Mouse (Mus musculus) cerebellum, adult 11 months (tissue): Measurements from ENCODE around the gene Slc5a4b.
"Not testable (repeated sequence)": the region's sequence is repeated elsewhere in the genome, so short reads cannot be mapped to it uniquely, and the experiment has no call there.

Source experiments
- DNase-seq: peaks from one replicate; pipeline ENCODE4 v3.0.0; 2022

Slc5a4b gene

DNA sequence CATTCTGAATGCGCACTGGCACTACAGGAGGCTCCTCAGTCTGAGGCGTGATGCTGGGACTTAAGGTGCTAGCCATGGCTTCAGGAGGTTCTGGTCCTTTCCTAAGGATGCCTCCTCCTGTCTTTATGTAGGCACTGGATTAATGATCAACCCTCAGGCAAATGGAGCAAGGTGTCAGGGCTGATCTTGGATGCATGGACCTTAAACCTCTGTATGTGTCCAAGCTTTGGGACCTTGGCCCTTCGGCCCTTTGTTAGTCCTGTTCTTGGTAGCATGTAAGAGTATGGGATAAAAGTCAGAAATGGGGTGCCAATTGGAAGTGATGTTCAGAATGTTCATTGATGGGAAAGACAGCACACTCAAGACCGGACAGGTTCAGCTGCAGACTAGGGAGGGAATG, at the start of gene Slc5a4b:
Slc5a4b (minus strand) TSS at position 101 of the 400 bp plus-strand sequence.
- DNase-seq, result no peak

DNA sequence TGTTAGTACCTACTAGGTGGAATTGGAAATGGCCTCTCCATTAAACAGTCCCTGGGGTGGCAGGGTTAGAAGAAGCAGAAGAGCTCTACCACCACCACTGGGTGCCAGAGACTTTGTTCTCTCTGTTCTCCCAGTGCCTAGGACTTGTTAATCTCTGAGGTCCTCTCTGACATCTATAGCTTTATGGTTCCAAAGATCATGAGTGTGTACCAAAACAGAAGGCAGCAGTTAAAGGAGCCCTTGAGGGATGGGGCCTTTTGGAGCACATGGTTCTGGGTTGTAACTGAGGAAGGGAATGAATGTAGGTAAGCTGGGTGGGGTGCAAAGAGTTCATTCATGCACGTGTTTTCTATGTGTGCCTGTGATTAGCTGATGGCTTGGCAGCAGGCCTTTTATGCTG, 47.2 kb upstream of the Slc5a4b start:
- DNase-seq, result no peak

DNA sequence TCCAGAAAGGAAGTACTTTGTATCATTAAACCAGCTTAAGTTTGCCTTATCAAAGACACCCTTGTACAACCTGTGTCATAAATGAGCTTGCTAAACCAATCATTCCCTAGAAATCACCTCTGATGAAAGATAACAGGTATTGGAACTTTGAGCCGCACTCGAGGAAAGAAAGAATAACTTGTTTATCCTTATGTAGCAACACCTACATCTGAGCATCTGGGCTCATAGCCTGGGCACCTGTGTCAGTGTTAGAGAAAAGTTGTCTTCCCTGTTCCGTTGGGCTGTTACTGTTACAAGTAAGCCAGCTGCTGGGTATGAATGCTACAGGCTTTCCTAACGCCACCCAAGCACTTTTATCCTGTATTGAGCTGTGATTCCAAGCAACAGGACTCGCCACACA, 46.8 kb upstream of the Slc5a4b start:
- no peak for DNase-seq

DNA sequence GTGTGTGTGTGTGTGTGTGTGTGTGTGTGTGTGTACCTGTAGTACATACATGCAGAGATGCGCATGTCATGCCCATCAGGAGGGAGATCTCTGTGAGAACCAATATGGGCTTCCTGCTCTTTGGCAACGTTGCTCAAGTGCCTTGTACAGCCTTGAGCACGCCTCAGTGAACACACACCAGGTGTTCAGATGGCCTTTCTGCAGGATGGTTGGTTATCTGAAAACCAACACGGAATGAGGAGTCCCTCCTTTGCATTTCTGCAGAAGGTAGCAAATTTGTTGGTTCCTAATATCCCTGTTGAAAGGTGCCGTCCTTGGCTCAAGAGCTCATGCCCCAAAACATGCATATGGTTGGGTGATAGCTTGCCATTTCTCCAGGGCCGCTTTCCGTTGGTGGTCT, 45.1 kb upstream of the Slc5a4b start:
- no peak for DNase-seq

DNA sequence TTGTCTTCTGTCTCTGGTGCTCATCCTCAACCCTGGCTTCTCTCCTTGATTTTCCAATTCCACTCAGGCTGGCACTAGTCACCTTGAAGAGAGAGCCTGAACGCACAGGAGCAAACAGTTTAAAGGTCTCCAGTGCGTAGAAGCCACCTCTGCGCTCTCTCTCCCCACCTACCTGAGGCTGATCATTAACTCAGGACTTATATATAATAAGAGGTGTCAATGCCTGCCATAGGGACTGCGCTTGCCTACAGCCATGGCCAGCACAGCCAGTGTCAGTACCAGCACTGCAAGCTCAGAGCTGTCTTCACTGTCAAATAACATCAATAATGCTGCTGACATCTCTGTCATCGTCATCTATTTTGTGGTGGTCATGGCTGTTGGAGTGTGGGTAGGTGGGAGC, 36.5 kb upstream of the Slc5a4b start, which contains the start of gene Slc5a4a:
Slc5a4a (plus strand) TSS at position 174 of the 400 bp plus-strand sequence.
- no peak for DNase-seq

DNA sequence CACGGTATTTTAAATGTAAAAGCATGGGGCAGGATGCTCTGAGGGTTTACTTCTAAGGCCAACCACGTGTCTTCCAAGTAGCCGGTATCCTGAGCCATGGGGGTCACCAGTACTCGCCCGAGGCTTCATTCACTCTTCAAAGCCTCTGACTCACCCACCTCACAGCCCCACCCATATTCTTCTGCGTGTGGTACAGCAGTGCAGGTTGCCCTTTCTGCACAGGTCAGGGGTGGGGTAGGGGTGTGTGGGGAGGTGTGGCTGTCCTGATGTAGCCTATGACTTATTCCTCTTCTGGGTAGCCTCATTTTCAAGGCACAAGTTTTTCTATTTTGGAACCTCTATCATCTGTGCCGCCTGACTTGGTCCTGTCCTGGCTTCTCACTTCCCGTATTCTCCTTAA, 36.1 kb upstream of the Slc5a4b start:
- DNase-seq, result no peak

DNA sequence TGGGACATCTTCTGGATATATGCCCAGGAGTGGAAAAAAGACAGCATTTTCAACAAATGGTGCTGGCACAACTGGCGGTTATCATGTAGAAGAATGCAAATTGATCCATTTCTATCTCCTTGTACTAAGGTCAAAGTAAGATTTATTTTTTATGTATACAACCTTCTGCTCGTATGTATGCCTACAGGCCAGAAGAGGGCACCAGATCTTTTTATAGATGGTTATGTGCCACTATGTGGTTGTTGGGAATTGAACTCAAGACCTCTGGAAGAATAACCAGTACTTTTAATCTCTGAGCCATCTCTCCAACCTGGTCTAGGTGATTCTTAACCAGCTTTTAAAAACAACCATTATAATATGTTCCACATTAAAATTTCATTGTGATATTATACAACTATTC, 25.6 kb upstream of the Slc5a4b start:
- no peak for DNase-seq

DNA sequence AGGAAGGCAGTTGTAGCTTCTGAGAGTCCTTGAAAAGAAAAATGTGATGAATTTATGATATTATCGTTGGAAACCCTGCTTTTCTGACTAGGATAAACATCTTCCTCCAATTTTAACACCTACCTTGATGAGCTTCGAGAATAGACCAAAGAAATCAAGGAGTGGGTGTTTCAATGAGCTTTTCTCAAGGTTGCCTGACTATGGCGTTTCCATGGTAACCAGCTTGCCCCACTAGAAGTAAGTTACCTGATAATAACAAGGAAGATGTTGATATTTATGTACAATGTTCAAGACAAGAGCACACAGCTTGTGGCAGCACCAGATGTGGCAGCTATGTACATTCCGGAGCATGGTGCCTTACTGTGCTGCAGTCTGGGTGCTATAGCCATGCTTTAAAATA, 21.7 kb upstream of the Slc5a4b start:
- no peak for DNase-seq

DNA sequence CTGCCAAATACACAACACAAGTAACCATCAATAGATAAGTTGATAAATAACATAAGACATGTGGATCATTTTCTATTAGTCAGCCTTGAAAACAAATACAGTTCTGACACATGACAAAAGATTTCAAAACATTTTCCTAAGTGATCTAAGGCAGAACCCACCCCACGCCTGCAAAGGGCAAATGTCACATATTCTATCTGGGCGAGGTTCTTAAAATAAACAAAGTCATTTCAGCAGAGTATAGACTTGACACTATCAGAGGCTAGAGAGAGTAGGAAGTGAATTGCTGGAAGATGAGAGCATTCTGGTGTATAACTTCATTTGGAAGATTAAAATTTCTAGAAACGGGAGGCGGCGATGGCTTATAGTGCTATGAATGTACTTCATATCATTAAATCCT, 10.7 kb upstream of the Slc5a4b start:
- no peak for DNase-seq

DNA sequence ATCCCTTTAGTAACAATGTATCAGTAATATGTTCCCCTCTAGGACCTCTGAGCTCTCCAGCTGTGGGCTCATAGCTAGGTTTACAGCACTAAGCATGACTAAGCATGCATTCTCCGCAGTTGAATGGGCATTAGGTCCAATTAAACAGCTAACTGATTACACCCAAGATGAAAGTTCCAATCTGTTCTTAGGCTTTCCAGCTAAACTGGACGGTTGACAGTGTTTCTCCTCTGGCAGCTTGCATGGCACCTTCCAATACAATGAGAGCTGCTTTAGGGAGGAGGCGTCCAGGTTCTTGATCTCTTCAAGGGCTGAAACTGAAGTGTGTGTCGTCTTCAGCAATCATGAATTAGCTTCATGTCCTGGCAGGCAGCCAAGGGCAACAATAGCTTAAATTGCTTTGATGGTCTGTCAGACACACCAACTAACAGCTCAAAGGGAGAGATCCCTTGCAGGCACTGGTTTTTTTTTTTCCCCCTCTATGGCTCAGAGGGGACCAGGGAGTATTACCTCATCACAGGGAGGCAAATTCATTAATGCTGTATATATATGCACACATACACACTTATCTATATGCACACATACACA, 9.5 kb upstream of the Slc5a4b start:
- no peak for DNase-seq

DNA sequence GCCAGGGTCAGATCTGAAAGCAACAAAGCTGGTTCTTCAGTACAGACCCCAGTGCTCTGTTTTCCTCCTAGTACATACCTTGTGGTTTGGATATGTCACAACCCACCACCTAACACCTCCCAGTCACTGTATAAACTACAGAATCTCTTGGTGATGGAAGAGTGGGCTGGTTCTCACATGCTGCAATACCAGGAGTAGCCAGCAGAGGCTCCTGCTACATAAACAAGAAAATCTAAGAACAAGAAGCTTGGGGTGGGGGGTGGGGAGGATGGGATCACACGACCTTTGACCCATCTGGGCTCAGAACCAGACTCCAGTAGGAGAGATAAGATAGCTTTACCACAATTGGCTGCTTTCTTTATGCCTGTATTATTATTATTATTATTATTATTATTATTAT, 8.0 kb upstream of the Slc5a4b start:
- DNase-seq, result peak; percentile 2

DNA sequence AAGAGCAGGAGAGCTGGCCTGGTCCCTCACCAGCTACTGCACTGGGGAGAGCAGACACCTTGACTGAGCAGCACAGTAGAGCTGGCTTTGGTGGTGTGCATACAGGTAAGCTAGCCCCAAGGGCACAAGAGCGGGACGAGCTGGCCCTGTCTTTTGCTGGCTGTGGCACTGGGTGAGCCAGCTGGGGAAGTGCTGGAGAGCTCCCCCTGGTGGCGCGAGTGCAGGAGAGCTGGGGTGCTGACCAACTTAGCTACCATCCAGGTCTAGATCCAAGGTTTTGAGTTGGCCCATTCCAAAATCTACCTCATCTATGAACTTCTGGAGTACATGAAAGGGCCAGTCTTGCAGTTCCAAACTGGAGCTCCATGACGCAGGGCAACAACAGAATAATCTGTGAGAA, 7.2 kb upstream of the Slc5a4b start:
- peak; percentile 20 for DNase-seq

DNA sequence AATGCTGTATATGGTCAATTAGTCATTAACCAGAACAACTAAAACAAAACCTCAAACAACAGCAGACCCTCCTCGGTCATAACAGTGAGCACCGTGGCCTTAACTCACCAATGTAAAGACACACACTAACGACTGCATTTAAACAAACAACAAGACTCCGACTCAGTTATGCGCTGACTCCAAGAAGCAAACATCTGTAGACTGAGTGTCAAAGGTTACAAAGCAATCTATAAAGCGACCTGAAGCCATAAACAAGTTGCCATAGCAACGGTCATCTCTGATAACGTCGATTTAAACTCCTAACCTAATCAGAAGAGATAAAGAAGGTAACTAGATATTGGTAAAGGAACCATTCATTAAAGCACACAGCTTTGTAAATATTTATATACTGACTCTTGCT, 13.4 kb downstream of the Slc5a4b start:
- no peak for DNase-seq

DNA sequence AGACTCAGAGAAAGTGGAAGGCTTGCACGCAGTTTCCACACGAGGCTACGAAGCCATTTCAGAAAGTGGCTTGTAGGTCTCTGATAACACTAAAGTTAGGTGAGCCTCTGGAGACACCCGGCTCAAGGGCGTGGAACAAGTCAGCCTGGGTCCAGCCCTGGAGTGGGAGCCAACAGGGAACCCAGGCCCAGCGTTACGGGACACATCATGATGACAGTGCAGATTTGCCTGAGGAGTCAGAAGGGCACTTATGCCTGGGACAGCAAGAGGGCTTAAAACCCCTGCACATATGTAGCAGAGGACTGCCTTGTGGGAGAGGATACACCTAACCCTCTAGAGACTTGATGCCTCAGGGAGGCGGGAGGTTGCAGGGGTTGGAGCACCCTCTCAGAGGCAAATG, 14.2 kb downstream of the Slc5a4b start:
- DNase-seq, result no peak

DNA sequence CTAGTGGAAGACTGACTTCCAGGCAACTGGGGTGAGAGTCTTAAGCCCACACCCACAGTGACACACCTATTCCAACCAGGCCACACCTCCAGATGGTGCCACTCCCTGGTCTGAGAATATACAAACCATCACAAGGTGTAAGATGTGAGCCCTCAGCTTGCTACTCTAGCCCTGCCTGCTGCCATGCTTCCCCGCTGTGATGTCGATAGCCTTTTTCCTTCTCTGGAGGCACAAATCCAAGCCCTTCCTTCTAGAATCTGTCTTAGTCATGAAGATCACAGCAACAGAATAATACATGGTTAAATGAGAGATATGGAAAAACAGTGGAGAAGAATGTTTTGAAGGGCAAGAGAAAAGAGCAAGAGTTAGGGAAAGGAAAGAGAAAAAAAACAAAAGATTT, 33.8 kb downstream of the Slc5a4b start:
- not testable (repeated sequence) for DNase-seq

DNA sequence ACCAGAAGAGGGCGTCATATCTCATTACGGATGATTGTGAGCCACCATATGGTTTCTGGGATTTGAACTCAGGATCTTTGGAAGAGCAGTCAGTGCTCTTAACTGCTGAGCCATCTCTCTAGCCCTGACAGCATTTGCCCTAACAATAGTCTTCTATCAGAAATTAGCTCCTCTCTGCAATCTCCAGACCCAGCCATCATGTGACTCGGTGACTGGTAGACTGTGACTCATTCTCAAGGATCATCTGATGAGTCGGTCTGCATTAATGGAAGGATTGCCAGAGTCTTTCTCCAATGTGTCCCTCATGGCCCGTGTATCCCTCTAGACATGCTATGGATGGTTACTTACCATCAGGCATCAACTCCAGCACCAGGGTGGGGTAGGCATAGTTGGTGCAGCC, 38.7 kb downstream of the Slc5a4b start:
- DNase-seq, result not testable (repeated sequence)

DNA sequence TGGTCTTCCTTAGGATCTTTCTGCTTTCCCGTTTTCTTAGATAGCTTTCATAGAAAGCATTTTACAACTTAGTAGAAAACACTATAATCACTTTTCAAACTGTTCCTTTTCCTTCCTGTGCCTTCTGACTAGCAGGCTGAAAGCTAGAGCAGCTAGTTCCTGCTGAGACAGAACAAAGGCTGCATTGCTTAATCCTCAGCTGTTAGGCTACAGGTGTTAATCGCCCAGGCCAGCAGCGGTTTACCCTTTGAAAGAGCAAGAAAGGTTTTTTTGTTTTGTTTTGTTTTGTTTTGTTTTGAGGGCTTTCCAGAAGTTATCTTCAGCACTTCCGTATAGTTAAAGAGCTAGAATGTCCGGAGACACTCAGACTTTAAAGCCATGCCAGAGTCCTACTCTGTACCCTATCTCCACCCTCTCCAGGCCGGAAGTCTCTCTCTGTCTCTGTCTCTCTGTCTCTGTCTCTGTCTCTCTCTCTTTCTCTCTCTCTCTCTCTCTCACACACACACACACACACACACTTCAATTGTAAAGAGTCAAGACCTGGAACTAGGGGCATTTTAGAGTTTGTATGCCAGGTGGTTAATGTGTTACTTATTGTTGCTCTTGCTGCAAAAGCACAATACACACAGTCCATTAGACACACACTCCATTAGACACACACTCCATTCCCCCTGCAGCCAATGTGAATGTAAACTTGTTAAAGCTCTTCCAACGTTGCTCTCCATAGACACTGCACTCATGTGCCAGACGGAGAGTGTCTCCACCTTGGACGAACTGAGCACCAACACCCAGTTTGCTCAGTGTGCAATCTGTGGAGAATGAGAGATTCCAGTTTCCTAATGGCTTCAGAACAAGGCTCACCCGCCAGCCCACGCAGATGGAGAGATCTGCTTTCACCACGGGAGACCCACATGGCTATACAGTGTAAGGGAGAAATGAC, 42.8 kb downstream of the Slc5a4b start:
- DNase-seq, result peak; percentile 37

DNA sequence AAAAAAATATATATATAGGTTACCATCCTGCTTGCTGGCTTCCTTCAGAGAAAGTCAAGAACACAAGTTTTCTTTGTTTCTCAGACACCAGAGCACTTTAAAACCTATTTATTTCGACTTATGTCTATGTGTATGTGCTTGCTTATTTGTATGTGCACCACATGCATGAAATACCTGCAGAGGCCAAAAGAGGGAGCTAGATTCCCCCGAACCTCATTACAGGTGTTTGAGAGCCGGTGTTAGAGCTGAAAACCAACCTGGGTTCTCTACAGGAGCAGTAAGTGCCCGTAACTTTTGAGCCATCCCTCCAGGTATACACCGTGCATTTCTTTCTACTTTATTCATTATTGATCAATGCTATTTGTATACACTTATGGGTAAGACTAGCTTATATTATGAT, 48.3 kb downstream of the Slc5a4b start:
- no peak for DNase-seq

DNA sequence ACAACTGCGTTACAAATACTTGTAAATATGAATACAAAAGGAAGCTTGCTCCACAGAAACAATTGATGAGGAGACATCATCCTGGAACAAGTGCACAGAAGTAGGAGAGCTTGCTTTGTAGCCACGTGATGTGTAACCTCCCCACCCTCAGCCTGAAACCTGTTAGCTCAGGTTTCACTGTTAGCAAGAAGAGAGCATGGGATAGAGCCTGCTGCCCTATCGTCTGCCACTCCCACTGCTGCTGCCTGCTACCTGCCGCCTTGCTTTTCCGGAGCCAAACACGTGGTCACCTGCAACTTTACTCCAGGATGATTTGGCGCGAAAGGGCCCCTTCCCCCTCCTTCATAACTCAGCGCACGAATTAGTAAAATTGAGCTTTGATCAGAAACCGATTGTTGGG, 58.9 kb downstream of the Slc5a4b start:
- DNase-seq, result no peak

DNA sequence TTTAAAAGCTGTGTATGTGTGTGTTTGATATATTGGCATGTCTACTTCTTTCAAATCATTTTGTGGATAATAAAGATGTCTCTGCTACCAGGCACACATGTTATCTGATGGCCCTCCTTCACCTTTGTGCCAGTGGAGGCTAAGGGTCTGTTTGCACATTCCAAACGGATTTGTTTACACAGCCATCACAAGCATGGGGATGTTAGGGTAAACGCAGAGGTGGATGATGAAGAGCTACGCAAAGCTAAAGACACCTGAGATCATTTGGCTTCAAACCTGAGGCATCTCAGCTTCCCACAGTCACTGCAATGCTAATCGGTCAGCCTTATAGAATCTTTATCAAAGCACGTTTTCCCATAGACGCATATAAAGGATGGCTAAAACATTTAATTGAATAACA, 61.8 kb downstream of the Slc5a4b start:
- no peak for DNase-seq

DNA sequence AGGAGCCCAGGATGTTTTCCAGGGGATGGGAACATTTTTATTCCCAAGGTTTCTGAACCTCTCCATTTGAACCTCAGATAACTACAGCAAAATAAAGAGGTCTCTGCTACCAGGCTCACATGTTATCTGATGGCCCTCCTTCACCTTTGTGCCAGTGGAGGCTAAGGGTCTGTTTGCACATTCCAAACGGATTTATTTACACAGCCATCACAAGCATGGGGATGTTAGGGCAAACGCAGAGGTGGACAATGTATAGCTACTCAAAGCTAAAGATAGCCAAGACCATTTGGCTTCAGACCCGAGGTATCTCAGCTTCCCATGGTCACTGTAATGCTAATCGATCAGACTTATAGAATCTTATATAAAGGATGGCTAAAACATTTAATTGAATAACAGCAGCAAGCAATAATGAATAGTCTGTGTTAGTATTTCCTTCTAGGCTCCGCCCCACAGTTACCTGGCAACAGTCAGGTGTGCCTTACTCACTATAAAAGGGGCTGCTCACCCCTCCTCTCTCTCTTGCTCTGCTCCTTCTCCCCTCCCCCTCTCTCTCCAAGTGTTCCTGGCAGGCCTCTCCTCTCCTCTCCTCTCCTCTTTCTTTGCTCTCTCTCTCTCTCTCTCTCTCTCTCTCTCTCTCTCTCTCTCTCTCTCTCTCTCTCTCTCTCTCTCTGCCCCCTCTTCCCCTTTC, 63.4 kb downstream of the Slc5a4b start:
- DNase-seq, result no peak

DNA sequence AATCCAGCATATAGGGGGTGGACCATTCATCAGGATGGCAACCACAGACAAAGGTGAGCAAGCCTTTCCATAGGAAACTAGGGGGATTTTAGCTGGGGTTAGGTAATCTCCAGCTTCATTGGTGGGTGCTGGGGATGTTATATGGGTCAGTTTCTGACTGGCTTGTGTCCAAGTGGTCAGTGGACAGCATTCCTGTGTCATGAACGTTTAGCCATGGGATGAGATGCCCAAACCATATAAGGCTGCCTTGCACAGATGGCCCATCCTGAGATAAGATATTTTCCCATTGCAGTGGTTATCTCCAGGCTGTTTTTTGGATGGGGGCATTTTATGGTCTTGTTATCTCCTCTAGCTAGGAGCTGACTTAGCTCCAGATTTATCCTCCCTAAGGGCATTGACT, 64.0 kb downstream of the Slc5a4b start:
- DNase-seq, result no peak

DNA sequence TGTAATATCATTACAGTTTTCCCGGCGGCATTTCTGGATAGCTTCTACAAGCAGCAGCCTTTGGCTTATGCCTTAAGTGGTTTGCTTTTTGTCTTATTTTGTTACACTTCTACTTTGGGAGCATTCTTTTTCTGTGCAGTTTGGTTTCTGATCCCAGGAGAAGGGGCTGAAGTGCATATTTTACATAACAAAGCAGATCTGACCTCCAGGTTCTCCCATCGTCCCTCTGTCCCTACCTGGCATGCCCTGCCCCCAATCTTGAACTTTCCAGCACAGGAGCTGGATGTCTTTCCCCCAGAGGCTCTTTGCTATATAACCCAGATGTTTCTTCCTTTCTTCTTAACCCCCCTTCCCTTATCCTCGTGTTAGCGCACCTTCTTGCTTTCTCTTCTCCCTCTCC, 65.4 kb downstream of the Slc5a4b start:
- DNase-seq, result no peak

DNA sequence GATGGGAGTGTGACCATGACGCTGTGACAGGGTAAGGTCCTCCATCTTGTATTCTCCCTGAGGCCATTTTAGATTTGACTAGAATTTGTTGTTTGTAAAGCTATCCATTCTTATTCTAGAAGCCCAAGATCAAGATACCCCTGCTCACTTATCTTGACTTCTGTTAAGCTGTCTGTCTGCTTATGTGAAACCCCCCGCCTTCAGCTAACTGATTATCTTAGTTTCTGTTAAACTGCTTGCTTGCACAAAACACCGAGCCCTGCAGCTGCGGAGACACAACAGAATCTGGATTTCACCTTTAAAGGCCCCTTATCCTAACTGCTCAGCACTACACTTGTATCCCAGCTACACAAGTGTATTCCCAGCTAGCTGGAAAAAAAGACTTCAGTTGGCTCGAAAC, 73.8 kb downstream of the Slc5a4b start:
- DNase-seq, result no peak
